Mouse (Mus musculus) forebrain, embryonic 13.5 days (tissue): Measurements from ENCODE around the gene Rcn1. TPM values are rescaled to one million over a fixed set of nuclear protein-coding genes. Genes with fewer than 3 reads are reported as not detected.

Experiments used
- ATAC-seq: fragments of 200-750 bp; cut with Nextera tagmentation; 2 replicates; pipeline ENCODE4 v1.8.0; 2017
- H3K27ac ChIP-seq: fragments of 300-500 bp; sonication (generic); 2 replicates; pipeline ENCODE4 v1.5.1; 2015; ENCODE audit warnings: inconsistent platforms, mild to moderate bottlenecking, moderate library complexity
- H3K27me3 ChIP-seq: fragments of 300-500 bp; sonication (generic); 2 replicates; pipeline ENCODE4 v1.6.1; 2015; ENCODE audit warnings: mild to moderate bottlenecking, inconsistent platforms
- H3K36me3 ChIP-seq: fragments of 300-500 bp; sonication (generic); 2 replicates; pipeline ENCODE4 v1.6.1; 2015; ENCODE audit warnings: mild to moderate bottlenecking, inconsistent platforms; ENCODE audit not compliant: poor library complexity, severe bottlenecking
- H3K4me1 ChIP-seq: fragments of 300-500 bp; sonication (generic); 2 replicates; pipeline ENCODE4 v1.6.1; 2015; ENCODE audit warnings: inconsistent platforms
- H3K4me2 ChIP-seq: fragments of 300-500 bp; sonication (generic); 2 replicates; pipeline ENCODE4 v1.6.1; 2015; ENCODE audit warnings: inconsistent platforms, mild to moderate bottlenecking, moderate library complexity
- H3K4me3 ChIP-seq: fragments of 300-500 bp; sonication (generic); 2 replicates; pipeline ENCODE4 v1.5.1; 2015; ENCODE audit warnings: mild to moderate bottlenecking, inconsistent platforms
- H3K9ac ChIP-seq: fragments of 300-500 bp; sonication (generic); 2 replicates; pipeline ENCODE4 v1.6.1; 2015; ENCODE audit warnings: mild to moderate bottlenecking, inconsistent platforms
- H3K9me3 ChIP-seq: fragments of 300-500 bp; sonication (generic); replicated peaks from 2 replicates; pipeline ENCODE4 v1.6.1; 2016; ENCODE audit warnings: inconsistent platforms
- WGBS: fragments of 180-500 bp; shearing (Covaris S2); methylation state at CpG from one replicate; pipeline ENCODE4 v1.1.7; 2015; 5-methylcytosine and 5-hydroxymethylcytosine counted together
- polyA plus RNA-seq: library from polyadenylated mRNA; unstranded; fragments of >200 nt; fragmentation: Nextera tagmentation; extraction: Ambion mirVana; gene quantifications from 2 replicates; pipeline ENCODE4 v1.2.1, GENCODE M21; 2015

Gene Rcn1
- polyA plus RNA-seq = 68.1 and 68.9 TPM in 2 replicates

DNA sequence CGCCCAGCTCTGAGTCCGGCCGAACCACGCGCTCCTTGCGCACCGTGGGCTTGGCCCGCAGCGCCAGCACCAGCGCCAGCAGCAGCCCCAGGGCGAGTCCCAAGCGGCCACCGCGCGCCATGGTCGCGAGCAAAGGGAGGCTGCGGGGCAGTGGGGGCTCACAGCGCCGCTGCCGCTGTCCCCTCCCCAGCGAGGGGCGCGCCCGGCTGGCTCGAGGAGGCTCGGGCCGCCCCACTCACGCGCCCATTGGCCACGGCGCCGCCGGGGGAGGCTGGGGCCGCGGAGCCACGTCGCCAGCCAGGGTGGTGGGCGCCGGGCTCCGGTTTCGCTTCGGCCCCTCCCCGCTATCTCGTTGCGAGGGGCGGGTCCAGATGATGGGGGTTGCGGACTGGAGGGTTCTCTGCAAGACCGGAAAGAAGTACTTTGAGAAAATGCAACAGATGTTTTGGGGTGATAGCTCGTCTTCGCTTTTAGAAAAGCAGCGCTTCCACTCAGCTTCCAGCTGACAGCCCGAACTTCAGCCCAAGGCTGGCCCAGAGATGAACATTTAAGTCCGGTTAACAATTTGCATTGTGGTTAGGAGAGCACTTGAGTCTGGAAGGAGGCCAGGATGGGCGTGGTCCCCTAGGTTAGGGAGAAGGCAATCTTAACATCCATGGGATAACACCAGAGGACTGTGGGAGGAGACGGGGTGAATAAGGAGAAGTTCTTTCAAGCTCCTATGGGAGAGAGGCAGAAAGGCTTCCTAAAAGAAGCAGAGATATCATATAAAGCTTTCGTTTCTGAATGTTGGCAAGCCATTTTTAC, at the start of gene Rcn1:
Rcn1 (minus strand) TSS at position 235 of the 807 bp plus-strand sequence.
- H3K4me2 ChIP-seq = peak within 1 kb of the TSS; percentile 81
- H3K9me3 ChIP-seq = no peaks in the 10 kb centered on the region
- WGBS = 1% methylated on average over 52 of the region's 57 CpGs
- peaks cover 8% of the 10 kb centered on the region for H3K36me3 ChIP-seq
- peaks cover 10% of the 10 kb centered on the region for H3K27me3 ChIP-seq
- peak within 1 kb of the TSS; percentile 61 for H3K4me3 ChIP-seq
- H3K27ac ChIP-seq = peak within 1 kb of the TSS; percentile 80
- ATAC-seq = peak; percentile 93
- H3K4me1 ChIP-seq = peaks cover 26% of the 10 kb centered on the region
- H3K9ac ChIP-seq = peak within 1 kb of the TSS; percentile 79

DNA sequence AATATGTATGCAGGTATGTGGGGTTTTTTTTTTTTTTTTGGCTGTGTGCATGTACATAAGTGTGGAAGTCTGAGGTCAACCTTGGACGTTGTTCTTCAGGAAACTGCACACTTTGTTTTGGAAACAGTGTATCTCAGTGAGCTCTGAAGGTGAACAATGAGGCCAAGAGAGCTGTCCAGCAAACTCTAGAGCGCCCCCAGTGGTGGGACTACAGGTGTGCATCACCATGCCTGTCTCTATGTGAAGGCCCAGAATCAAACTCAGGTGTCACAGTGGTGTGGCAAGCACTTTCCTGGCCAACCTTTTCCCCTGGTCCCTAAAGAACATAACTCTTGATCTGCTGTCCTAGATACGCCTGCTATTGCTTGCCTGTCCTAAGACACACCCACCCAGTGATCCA, 45.0 kb upstream of the Rcn1 start:
- H3K27ac ChIP-seq = no peak overlapping the region
- 37% methylated on average over 3 of the region's 3 CpGs for WGBS
- H3K4me1 ChIP-seq = no peaks in the 10 kb centered on the region
- no peak for ATAC-seq
- no peak overlapping the region for H3K9ac ChIP-seq
- no peak overlapping the region for H3K4me2 ChIP-seq
- no peaks in the 10 kb centered on the region for H3K27me3 ChIP-seq
- H3K36me3 ChIP-seq = no peaks in the 10 kb centered on the region
- H3K9me3 ChIP-seq = no peaks in the 10 kb centered on the region
- no peak overlapping the region for H3K4me3 ChIP-seq

DNA sequence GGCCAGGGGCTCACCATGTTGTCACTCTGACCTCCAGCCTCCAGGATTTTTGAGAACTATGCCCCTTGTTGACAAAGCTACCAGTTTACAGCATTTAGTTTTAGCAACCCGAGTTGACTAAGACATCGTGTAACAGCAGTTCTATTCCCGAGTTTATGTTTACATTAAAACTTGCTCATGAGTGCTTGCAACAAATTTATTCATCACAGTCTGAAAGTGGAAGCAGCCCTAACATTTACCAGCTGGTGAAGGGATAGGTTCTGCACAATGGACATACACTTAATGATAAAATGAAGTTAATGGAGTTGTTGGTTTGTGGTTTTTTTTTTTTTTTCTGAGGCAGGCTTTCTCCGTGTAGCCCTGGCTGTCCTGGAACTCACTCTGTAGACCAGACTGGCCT, 39.9 kb upstream of the Rcn1 start:
- H3K4me3 ChIP-seq = no peak overlapping the region
- H3K4me1 ChIP-seq = 0 out of 2 replicates have a peak, but pooled peaks cover under 1% of the 10 kb centered on the region
- H3K9me3 ChIP-seq = no peaks in the 10 kb centered on the region
- 89% methylated on average over 4 of the region's 4 CpGs for WGBS
- no peaks in the 10 kb centered on the region for H3K36me3 ChIP-seq
- no peak overlapping the region for H3K27ac ChIP-seq
- H3K9ac ChIP-seq = no peak overlapping the region
- H3K27me3 ChIP-seq = 0 out of 2 replicates have a peak, but pooled peaks cover 5% of the 10 kb centered on the region
- ATAC-seq = no peak
- H3K4me2 ChIP-seq = no peak overlapping the region

DNA sequence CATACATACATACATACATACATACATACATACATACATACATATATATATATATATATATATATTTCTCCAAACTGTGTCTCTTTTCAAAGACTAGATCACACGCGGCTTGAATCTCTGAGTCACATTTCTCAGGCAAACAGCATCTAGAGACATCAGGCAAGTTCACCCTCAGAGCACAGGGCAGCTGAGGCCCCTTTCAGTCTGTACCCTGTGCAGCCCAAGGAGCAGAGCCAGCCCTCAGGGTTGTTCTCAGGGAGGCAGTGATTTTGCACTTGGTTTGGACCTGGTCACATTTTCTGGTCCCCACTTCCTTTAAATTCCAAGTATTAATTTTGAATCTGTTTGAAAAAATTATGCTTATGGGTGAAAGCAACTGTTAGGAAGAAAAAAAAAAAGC, 39.4 kb upstream of the Rcn1 start:
- Histone ChIP-seq H3K36me3 (no peaks in the 10 kb centered on the region), H3K4me2 (no peak overlapping the region), H3K27ac (no peak overlapping the region), H3K9me3 (no peaks in the 10 kb centered on the region), H3K4me1 (peaks cover 6% of the 10 kb centered on the region), H3K27me3 (0 out of 2 replicates have a peak, but pooled peaks cover 5% of the 10 kb centered on the region), H3K9ac (no peak overlapping the region), H3K4me3 (no peak overlapping the region)
- ATAC-seq = no peak
- 89% methylated on average over 2 of the region's 2 CpGs for WGBS

DNA sequence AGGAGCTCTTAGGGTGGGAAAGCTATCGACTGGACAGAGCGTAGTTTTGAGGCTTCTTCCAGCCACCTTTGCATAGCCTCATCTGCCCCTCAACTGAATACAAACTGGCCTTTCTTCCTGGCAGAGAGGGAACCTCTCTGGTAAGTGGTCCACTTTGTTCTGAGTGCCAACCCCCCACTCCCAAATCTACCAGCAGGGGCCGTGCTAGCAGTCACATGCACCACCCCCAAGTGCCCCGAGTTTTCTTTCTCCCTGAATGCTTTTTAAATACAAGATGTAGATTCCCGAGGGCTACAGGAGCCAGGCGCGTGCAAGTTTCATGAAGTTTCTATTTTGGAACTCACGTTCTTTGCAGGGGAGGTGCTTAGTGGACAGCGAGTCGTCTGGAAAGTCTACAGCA, 33.8 kb upstream of the Rcn1 start:
- Histone ChIP-seq H3K4me3 (no peak overlapping the region), H3K4me1 (peaks cover 14% of the 10 kb centered on the region), H3K36me3 (no peaks in the 10 kb centered on the region), H3K9ac (no peak overlapping the region; the same call in 1 of the 2 replicates), H3K27ac (no peak overlapping the region), H3K27me3 (peaks cover 5% of the 10 kb centered on the region; the same call in 1 of the 2 replicates), H3K9me3 (no peaks in the 10 kb centered on the region), H3K4me2 (peak overlapping the region; percentile 35)
- WGBS = 14% methylated on average over 10 of the region's 10 CpGs
- no peak for ATAC-seq

DNA sequence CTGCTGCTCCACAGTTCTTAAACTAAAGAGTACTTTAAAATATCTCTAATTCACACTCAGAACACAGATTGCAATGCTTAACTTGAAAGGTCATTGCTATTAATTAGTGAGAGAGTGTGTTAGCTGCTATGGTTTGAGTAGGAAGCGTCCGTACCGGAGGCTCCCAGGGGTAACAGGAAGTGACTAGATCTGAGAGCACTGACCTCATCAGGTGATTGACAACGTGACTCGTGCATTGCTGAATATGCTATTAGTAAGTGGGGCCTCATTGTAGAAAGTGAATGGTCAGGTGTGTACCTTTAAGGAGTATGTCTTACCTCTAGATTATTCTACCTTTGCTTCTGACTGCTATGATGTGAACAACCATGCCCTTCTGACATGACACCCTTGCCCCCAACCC, 31.3 kb upstream of the Rcn1 start:
- no peak for ATAC-seq
- WGBS = 88% methylated on average over 5 of the region's 5 CpGs
- peaks cover 5% of the 10 kb centered on the region; the same call in 1 of the 2 replicates for H3K27me3 ChIP-seq
- no peak overlapping the region for H3K4me3 ChIP-seq
- no peaks in the 10 kb centered on the region for H3K36me3 ChIP-seq
- no peaks in the 10 kb centered on the region for H3K9me3 ChIP-seq
- peaks cover 14% of the 10 kb centered on the region for H3K4me1 ChIP-seq
- no peak overlapping the region for H3K9ac ChIP-seq
- H3K27ac ChIP-seq = no peak overlapping the region
- no peak overlapping the region for H3K4me2 ChIP-seq

DNA sequence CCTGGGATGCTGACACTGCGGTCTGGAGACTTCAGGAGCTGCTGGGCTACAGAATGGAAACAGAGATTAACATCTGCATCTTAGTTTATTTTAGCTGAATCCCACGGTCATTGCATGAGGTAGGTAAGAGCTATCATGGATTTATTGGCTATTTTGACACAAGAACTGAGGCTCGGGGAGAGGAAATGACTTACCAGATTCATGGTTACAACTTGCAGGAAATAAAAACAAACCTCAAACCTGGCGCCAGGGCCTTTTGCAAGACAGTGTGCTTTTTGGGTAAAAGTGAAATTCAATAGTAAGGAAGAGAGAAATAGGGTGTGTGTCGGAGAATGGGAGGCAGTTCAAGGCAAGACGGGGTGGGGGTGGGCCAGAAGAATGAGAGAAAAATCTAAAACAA, 30.8 kb upstream of the Rcn1 start:
- 85% methylated on average over 6 of the region's 6 CpGs for WGBS
- Histone ChIP-seq H3K27me3 (peaks cover 5% of the 10 kb centered on the region; the same call in 1 of the 2 replicates), H3K9ac (no peak overlapping the region), H3K4me2 (no peak overlapping the region), H3K4me1 (peaks cover 14% of the 10 kb centered on the region), H3K27ac (no peak overlapping the region), H3K4me3 (no peak overlapping the region), H3K36me3 (no peaks in the 10 kb centered on the region), H3K9me3 (no peaks in the 10 kb centered on the region)
- ATAC-seq = no peak

DNA sequence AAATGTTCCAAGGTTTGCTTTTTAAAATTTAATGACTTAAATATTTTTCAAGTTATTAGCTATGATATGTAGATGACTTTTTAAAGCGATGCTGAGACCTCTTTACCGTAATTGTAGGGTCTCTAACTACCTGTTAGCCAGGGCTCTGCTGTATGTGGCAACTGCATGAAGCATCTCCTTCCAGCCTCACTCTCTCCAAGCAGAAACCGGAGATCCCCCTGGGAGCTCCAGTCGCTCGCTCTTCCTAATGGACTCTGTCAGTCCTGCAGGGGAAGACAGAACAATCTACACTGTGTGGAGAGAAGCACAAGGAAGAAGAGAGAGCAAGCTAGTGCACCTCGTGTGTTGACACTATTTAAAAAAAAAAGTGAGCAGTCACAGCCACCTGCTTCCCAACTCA, 29.3 kb upstream of the Rcn1 start:
- ATAC-seq = peak; percentile 38
- Histone ChIP-seq H3K27ac (no peak overlapping the region), H3K4me1 (peaks cover 7% of the 10 kb centered on the region), H3K36me3 (no peaks in the 10 kb centered on the region), H3K9me3 (no peaks in the 10 kb centered on the region), H3K27me3 (peaks cover 5% of the 10 kb centered on the region; the same call in 1 of the 2 replicates), H3K4me3 (no peak overlapping the region), H3K9ac (no peak overlapping the region), H3K4me2 (no peak overlapping the region)
- 30% methylated on average over 6 of the region's 6 CpGs for WGBS

DNA sequence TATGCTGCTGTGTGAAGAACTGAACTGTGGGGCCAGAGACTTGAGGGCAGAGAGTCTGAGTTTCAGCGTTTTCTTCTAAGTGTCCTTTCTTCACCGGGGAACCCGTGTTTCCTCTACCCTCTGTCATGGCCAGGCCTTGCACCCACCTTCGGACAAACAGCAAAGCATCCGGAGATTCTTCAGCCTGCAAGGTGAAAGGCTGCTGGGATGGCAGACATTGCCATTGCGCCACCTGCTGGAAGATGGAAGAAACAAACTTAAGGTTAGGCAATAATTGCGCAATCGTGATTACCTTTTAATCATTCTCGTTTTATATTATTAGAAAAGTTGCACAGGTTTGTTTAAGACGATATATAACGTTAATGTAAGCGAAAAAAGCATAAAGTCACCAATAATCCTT, 28.9 kb upstream of the Rcn1 start:
- Histone ChIP-seq H3K9me3 (no peaks in the 10 kb centered on the region), H3K27me3 (peaks cover 5% of the 10 kb centered on the region; the same call in 1 of the 2 replicates), H3K4me1 (peaks cover 3% of the 10 kb centered on the region), H3K27ac (no peak overlapping the region), H3K36me3 (no peaks in the 10 kb centered on the region), H3K4me3 (no peak overlapping the region), H3K9ac (no peak overlapping the region), H3K4me2 (no peak overlapping the region)
- 2% methylated on average over 12 of the region's 12 CpGs for WGBS
- peak; percentile 48 for ATAC-seq

DNA sequence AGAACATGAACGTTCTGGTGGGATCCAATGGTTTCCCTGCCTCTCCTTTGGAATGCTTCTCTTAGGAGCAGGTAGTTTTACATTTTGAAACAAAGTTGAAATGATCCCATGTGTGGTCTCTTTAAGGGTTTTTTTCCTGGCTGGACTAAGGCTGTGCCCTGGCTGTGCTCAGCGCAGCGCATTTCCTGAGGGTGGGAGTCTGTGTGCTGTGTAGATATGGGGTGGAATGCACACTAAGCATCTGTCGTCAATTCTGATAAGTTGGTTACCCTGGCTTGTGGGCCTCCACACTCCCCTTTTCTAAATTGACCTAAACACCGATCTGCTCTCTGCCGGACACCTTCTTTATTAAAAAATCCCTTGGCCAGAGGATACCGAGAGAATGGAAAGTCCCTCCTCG, 28.3 kb upstream of the Rcn1 start:
- no peak overlapping the region for H3K27ac ChIP-seq
- no peaks in the 10 kb centered on the region for H3K36me3 ChIP-seq
- H3K4me3 ChIP-seq = no peak overlapping the region
- no peaks in the 10 kb centered on the region for H3K9me3 ChIP-seq
- 83% methylated on average over 8 of the region's 8 CpGs for WGBS
- H3K4me1 ChIP-seq = no peaks in the 10 kb centered on the region
- ATAC-seq = no peak
- peaks cover 5% of the 10 kb centered on the region; the same call in 1 of the 2 replicates for H3K27me3 ChIP-seq
- no peak overlapping the region for H3K4me2 ChIP-seq
- H3K9ac ChIP-seq = no peak overlapping the region

DNA sequence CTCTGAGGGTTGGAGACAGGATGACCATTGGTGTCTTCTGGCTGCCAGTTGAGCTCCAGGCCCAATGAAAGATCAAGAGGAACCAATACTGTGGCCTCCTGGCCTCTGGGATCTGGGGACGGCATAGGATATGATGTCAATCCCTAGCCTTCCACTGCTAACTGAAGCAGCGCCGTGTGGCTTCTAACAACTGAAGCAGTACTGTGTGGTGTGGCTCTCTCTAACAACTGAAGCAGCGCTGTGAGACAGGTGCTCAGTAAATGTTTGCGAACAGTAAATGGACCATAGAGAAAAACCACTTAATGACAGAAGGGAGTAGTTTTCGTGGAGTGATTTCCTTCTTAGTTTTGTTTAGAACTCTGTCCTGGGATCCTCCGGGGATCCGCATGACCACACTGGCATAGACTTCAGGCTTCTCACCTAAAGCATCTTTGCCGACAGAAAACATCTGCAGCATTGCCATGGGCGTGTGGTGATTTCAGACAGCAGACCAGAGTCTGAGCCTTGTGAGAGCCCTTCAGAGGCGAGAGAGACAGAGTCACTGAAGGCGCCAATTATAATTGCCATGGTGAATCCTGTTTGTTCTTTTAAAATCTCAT, 19.6 kb upstream of the Rcn1 start:
- Histone ChIP-seq H3K36me3 (no peaks in the 10 kb centered on the region), H3K4me2 (no peak overlapping the region), H3K4me3 (no peak overlapping the region), H3K27ac (no peak overlapping the region), H3K4me1 (peaks cover 20% of the 10 kb centered on the region), H3K9ac (no peak overlapping the region), H3K27me3 (no peaks in the 10 kb centered on the region), H3K9me3 (no peaks in the 10 kb centered on the region)
- ATAC-seq = no peak
- 91% methylated on average over 12 of the region's 12 CpGs for WGBS

DNA sequence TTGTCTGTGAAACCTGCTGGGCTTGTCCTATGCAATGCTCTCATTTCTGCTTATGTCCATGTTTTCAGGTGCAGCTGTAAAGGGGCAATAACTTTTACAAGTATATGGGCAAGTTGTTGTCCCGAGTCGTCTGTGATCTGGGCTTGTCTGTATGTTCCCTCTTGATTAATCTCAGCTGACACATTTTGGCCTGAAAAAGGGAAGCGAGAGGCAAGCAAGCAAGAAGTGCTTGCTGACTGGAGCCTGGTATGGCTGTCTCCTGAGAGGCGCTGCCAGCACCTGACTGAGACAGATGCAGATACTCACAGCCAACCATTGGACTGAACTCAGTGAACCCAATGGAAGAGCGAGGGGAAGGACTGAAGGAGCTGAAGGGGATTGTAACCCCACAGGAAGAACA, 18.5 kb upstream of the Rcn1 start:
- ATAC-seq = no peak
- WGBS = 91% methylated on average over 5 of the region's 5 CpGs

More for the DNA sequence above, 18.5 kb upstream of the Rcn1 start:
- Histone ChIP-seq H3K4me1 (peaks cover 20% of the 10 kb centered on the region), H3K4me3 (no peak overlapping the region), H3K9ac (no peak overlapping the region), H3K9me3 (no peaks in the 10 kb centered on the region), H3K27me3 (no peaks in the 10 kb centered on the region), H3K27ac (no peak overlapping the region), H3K36me3 (no peaks in the 10 kb centered on the region), H3K4me2 (no peak overlapping the region)
